Mouse (Mus musculus) layer of hippocampus, adult 11-12 months (tissue): ENCODE measurements around the gene Tmem131.

Source experiments
- DNase-seq: peaks from one replicate; pipeline ENCODE4 v3.0.0; 2022; ENCODE audit warnings: low spot score

Tmem131 gene

GRCm38 (mm10) chr1:36772198-36772934 lies 171.1 kb downstream of the Tmem131 start:
- no peak for DNase-seq

GRCm38 (mm10) chr1:36770998-36771397 lies 172.5 kb downstream of the Tmem131 start:
- DNase-seq = no peak

- DNase-seq = no peak
Observed at GRCm38 (mm10) chr1:36769951-36770350, 173.5 kb downstream of the Tmem131 start.

GRCm38 (mm10) chr1:36768786-36769185 lies 174.7 kb downstream of the Tmem131 start:
- no peak for DNase-seq

GRCm38 (mm10) chr1:36767321-36767720 lies 176.1 kb downstream of the Tmem131 start:
- no peak for DNase-seq

- no peak for DNase-seq
Observed at GRCm38 (mm10) chr1:36766431-36767205, 176.8 kb downstream of the Tmem131 start.

GRCm38 (mm10) chr1:36761568-36761967 lies 181.9 kb downstream of the Tmem131 start, which contains the start of gene Zap70:
TSS of gene Zap70 (plus strand) at chr1:36761798.
- DNase-seq = no peak

- no peak for DNase-seq
Observed at GRCm38 (mm10) chr1:36761061-36761460, 182.4 kb downstream of the Tmem131 start.

- no peak for DNase-seq
Observed at GRCm38 (mm10) chr1:36760401-36760800, 183.1 kb downstream of the Tmem131 start.

GRCm38 (mm10) chr1:36759076-36759475 lies 184.4 kb downstream of the Tmem131 start:
- DNase-seq = no peak

GRCm38 (mm10) chr1:36758553-36758952 lies 184.9 kb downstream of the Tmem131 start:
- no peak for DNase-seq

GRCm38 (mm10) chr1:36753932-36754675 lies 189.4 kb downstream of the Tmem131 start:
- DNase-seq = no peak

- peak; percentile 16 for DNase-seq
Observed at GRCm38 (mm10) chr1:36746452-36746851, 197.0 kb downstream of the Tmem131 start.

GRCm38 (mm10) chr1:36745661-36746060 lies 197.8 kb downstream of the Tmem131 start:
- DNase-seq = no peak

- DNase-seq = peak; percentile 85
Observed at GRCm38 (mm10) chr1:36744268-36744944, 199.1 kb downstream of the Tmem131 start.

- DNase-seq = no peak
Observed at GRCm38 (mm10) chr1:36743046-36743445, 200.4 kb downstream of the Tmem131 start.
